Mouse (Mus musculus) erythroblast, adult 5-6 weeks (primary cell): Measurements from ENCODE around the gene Olfr1513. TPM values are rescaled to one million over a fixed set of nuclear protein-coding genes. Genes with fewer than 3 reads are reported as not detected.
A peak's percentile ranks its signal among the peaks of the same experiment; 100 is the strongest.
"Not testable (repeated sequence)": the region's sequence is repeated elsewhere in the genome, so short reads cannot be mapped to it uniquely, and the experiment has no call there.

Experiments
- ATAC-seq: replicated peaks from 2 replicates; pipeline ENCODE4 v1.8.0; 2016; ENCODE audit warnings: moderate number of reproducible peaks, mild to moderate bottlenecking, moderate TSS enrichment, inconsistent platforms; ENCODE audit not compliant: poor library complexity, low FRiP score, severe bottlenecking
- total RNA-seq, 2 experiments: library from RNA; stranded (forward) in 1 of 2; stranded (reverse) in 1 of 2; fragments of 150-400 nt in 1 of 2; fragments of 200-764, 138-1000 nt in 1 of 2; gene quantifications; 2 replicates each; pipeline versions ENCODE4 v1.2.3 to v1.2.4; 2015 to 2017; ENCODE audit warnings: low replicate concordance in 2 of 2

Olfr1513 gene
- total RNA-seq (2015; ENCODE audit: low replicate concordance): not detected in 2 replicates
- total RNA-seq (2017; ENCODE audit: low replicate concordance): not detected in 2 replicates

- no peak for ATAC-seq
These were observed at the start of gene Olfr1513 for GRCm38 (mm10) chr14:52356308-52356707. Gene Olfr1513 (minus strand): TSS chr14:52356408.

GRCm38 (mm10) chr14:52397279-52397678 lies 41.1 kb upstream of the Olfr1513 start, which contains the start of gene Olfr1511:
Gene Olfr1511 (minus strand): TSS chr14:52397379.
- no peak for ATAC-seq

DNA sequence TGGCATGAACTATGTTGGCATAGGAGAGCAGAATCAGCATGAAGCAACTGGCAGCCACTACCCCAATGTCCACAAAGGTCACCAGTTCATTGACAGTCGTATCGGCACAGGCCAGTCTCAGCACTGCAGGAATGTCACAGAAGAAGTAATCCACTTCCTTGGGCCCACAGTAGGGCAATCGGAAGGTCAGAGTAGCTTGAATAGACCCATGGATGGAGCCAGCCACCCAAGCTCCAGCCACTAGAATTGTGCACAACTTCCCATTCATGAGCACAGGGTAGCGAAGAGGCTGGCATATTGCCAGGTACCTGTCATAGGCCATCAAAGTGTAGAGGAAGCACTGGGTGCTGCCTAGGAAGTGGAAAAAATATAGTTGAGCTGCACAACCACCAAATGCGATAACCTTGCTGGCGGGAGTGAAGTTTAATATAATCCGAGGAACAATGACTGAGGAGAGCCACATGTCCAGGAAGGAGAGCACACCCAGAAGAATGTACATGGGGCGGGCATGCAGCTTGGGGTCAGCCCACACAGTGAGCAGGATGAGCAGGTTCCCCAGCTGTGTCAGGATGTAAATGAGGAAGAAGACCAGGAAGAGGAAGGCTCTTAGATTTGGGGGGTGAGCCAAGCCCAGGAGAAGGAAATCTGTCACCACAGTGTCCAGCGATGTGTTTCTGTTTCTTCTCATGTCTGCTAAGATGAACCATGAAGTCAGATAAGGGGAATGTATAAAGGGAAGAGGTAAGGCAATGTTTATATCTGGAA lies 34.1 kb upstream of the Olfr1513 start:
- not testable (repeated sequence) for ATAC-seq

- no peak for ATAC-seq
These were observed 22.9 kb upstream of the Olfr1513 start, which contains the start of gene Olfr1512 for GRCm38 (mm10) chr14:52379068-52379467. Gene Olfr1512 (minus strand): TSS chr14:52379168.

GRCm38 (mm10) chr14:52368741-52369140 lies 12.5 kb upstream of the Olfr1513 start:
- ATAC-seq: no peak

DNA sequence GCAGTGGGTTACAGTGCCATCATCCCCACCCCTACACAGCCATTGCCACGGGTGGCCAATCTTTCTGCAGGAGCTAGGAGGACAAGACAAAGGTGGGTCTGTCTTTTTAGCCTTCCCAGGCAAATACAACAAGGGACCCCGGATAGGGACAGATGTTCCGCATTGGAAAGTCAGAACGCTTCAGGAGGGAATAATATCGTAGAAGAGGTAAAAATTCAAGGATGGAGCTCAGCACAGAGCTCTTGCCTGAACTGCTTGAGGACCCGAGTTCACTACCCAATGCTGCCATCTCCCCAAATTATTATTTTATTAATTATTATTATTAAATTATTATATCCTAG lies 16.7 kb downstream of the Olfr1513 start:
- ATAC-seq: no peak

DNA sequence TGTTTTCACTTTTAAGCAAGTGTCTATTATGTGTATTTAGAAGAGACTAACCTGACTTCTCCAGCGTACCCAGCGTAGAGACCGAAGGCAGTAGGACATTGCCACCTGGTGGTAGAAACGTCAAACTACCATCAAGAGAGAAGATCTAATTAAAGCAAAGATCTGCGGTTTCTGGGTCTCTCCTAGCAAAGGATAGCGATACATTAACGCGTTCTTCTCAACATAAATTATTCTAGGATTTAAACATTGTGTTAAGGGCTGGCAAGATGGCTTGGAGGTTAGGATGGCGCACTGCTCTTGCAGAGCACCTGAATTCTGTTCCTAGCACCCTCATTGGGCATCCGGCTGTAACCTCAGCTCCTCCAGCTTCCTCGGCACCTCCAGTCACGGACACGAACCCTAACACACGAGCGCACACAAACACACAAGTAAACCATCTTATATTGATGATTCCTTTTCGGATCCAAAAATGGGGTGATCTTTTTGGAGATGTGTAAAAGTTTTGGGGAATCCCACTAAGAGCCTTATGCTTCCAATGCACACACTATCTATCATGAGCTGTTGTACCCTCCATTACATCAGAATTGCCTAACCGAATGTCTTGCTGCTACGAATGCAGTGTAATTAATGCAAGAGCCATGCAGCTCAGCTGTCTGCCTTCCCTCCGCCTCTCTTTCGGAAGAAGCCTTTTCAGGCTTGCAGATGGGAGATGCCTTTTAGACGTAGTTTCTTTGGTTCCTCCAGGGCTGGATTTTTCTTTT lies 17.3 kb downstream of the Olfr1513 start:
- peak; percentile 88 for ATAC-seq

- no peak for ATAC-seq
These were observed 24.0 kb downstream of the Olfr1513 start for GRCm38 (mm10) chr14:52332171-52332570.

- ATAC-seq: no peak
These were observed 25.0 kb downstream of the Olfr1513 start for GRCm38 (mm10) chr14:52331069-52331750.

- no peak for ATAC-seq
These were observed 28.0 kb downstream of the Olfr1513 start, which contains the start of gene Sall2 for GRCm38 (mm10) chr14:52327910-52328812. Gene Sall2 (minus strand): TSS chr14:52328762.

GRCm38 (mm10) chr14:52327375-52327901 lies 28.8 kb downstream of the Olfr1513 start:
- ATAC-seq: no peak

GRCm38 (mm10) chr14:52325890-52326289 lies 30.3 kb downstream of the Olfr1513 start:
- ATAC-seq: no peak

DNA sequence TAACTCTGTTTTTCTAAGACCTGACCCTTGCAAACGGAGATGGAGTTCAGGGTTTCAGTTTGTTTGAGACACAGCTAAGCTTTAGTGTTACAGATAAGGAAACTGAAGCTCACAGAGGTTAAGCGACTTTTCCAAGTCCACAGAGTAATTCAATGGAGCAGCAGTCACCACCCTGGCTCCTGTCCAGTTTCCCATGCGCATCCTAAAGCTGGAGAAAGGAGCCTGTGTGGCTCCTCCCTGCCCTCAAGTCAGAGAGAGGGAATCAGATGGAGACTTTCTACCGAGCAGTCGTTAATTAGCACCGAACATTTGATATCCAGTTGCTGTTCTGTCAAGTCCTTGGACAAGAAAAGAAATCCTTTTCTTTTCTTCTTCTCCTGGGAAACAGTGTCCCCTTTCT lies 36.8 kb downstream of the Olfr1513 start:
- ATAC-seq: no peak

DNA sequence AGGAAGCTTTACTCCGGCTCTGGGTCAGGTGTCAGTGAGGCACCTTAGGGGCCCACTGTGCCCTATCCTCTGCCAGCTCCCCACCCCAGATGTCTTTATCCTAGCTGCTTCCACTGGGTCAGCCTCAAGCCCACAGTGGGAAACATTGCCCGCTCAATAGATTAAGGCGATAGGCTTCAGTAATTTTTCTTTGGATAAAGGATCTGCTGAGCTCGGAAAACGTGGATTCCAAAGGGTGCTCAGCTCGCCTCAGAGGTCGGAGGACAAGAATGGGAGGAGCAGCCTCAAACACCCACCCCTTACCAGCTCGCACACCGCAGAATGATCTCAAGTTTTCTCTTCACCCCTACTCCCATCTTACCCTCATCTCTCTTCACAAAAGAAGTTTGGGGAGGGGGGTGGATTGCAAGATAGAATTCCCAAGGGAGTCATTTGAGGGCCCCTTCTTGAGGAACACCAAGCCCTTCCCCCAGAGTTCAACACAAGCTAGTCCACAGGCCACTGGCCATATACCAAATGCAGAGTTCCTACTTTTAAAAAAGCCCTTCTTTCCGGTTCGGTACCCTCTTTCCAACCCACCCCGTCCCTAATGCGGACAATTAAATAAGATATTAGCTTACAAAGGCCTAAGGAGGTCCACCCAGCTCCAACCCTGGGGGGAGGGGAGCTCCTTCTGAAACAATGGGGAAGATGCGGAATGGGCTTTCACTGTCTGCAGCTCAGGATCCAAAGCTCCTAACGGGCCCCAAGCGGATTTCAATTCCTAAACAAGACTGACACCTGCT lies 39.6 kb downstream of the Olfr1513 start:
- no peak for ATAC-seq

- ATAC-seq: no peak
These were observed 40.3 kb downstream of the Olfr1513 start for GRCm38 (mm10) chr14:52315792-52316440.

- ATAC-seq: no peak
These were observed 40.9 kb downstream of the Olfr1513 start for GRCm38 (mm10) chr14:52315283-52315780.

- no peak for ATAC-seq
These were observed 41.4 kb downstream of the Olfr1513 start for GRCm38 (mm10) chr14:52314808-52315150.
